Mouse (Mus musculus): ENCODE measurements around the gene Fam120b. TPM values are rescaled to one million over a fixed set of nuclear protein-coding genes. Genes with fewer than 3 reads are reported as not detected.

Fam120b gene
- 21.7 TPM for polyA plus RNA-seq (2014; fragmentation: Illumina TruSeq; extraction: RNeasy Lipid Tissue Mini Kit (QIAGEN cat#74804); ENCODE audit: low read depth, low replicate concordance)

GRCm38 (mm10) chr17:15395997-15396675 lies at the start of gene Fam120b:
TSS of gene Fam120b (plus strand) at chr17:15396202.

GRCm38 (mm10) chr17:15376494-15377181 lies 19.4 kb upstream of the Fam120b start, which contains the start of gene Dll1:
TSS of gene Dll1 (minus strand) at chr17:15376872.

Other genes with a start within 250 kb of the Fam120b start
- 7.9 TPM for gene Dll1, start 19.3 kb upstream of the Fam120b start, polyA plus RNA-seq (2014; fragmentation: Illumina TruSeq; extraction: RNeasy Lipid Tissue Mini Kit (QIAGEN cat#74804); ENCODE audit: low read depth, low replicate concordance)
- gene Psmb1, start 103.5 kb downstream of the Fam120b start, polyA plus RNA-seq (2014; fragmentation: Illumina TruSeq; extraction: RNeasy Lipid Tissue Mini Kit (QIAGEN cat#74804); ENCODE audit: low read depth, low replicate concordance), result 124 TPM
- gene Tbp, start 103.7 kb downstream of the Fam120b start, polyA plus RNA-seq (2014; fragmentation: Illumina TruSeq; extraction: RNeasy Lipid Tissue Mini Kit (QIAGEN cat#74804); ENCODE audit: low read depth, low replicate concordance), result 33.6 TPM
- gene Pdcd2, start 131.1 kb downstream of the Fam120b start, polyA plus RNA-seq (2014; fragmentation: Illumina TruSeq; extraction: RNeasy Lipid Tissue Mini Kit (QIAGEN cat#74804); ENCODE audit: low read depth, low replicate concordance), result 27.7 TPM
- 10.0 TPM for gene Prdm9, start 168.2 kb downstream of the Fam120b start, polyA plus RNA-seq (2014; fragmentation: Illumina TruSeq; extraction: RNeasy Lipid Tissue Mini Kit (QIAGEN cat#74804); ENCODE audit: low read depth, low replicate concordance)

All from adipose tissue, adult 10 weeks (tissue).